Mouse (Mus musculus) lung, embryonic 15.5 days (tissue): ENCODE results near the gene Nudt14. TPM values are rescaled to one million over a fixed set of nuclear protein-coding genes. Genes with fewer than 3 reads are reported as not detected.
A peak's percentile ranks its signal among the peaks of the same experiment; 100 is the strongest.

Source experiments
- ATAC-seq: fragments of 200-750 bp; cut with Nextera tagmentation; 2 replicates; pipeline ENCODE4 v1.8.0; 2017; ENCODE audit warnings: moderate number of reproducible peaks, borderline replicate concordance; ENCODE audit not compliant: low FRiP score, low TSS enrichment; ENCODE audit errors: extremely low read depth
- H3K27ac ChIP-seq: fragments of 300-500 bp; sonication (generic); 2 replicates; pipeline ENCODE4 v1.5.1; 2015; ENCODE audit warnings: moderate library complexity, mild to moderate bottlenecking, inconsistent platforms
- H3K27me3 ChIP-seq: fragments of 300-500 bp; sonication (generic); 2 replicates; pipeline ENCODE4 v1.6.1; 2015; ENCODE audit warnings: inconsistent platforms
- H3K36me3 ChIP-seq: fragments of 300-500 bp; sonication (generic); 2 replicates; pipeline ENCODE4 v1.6.1; 2015; ENCODE audit warnings: inconsistent platforms
- H3K4me1 ChIP-seq: fragments of 300-500 bp; sonication (generic); 2 replicates; pipeline ENCODE4 v1.6.1; 2015; ENCODE audit warnings: inconsistent platforms
- H3K4me2 ChIP-seq: fragments of 300-500 bp; sonication (generic); 2 replicates; pipeline ENCODE4 v1.6.1; 2015; ENCODE audit warnings: inconsistent platforms, mild to moderate bottlenecking, moderate library complexity
- H3K4me3 ChIP-seq: fragments of 300-500 bp; sonication (generic); 2 replicates; pipeline ENCODE4 v1.5.1; 2015; ENCODE audit warnings: mild to moderate bottlenecking, inconsistent platforms
- H3K9ac ChIP-seq: fragments of 300-500 bp; sonication (generic); 2 replicates; pipeline ENCODE4 v1.6.1; 2015; ENCODE audit warnings: inconsistent platforms
- H3K9me3 ChIP-seq: fragments of 300-500 bp; sonication (generic); 2 replicates; pipeline ENCODE4 v1.6.1; 2016; ENCODE audit warnings: inconsistent platforms
- WGBS: fragments of 180-500 bp; shearing (Covaris S2); methylation state at CpG from one replicate; pipeline ENCODE4 v1.1.7; 2015; 5-methylcytosine and 5-hydroxymethylcytosine counted together
- polyA plus RNA-seq: library from polyadenylated mRNA; unstranded; fragments of >200 nt; fragmentation: Nextera tagmentation; extraction: Ambion mirVana; gene quantifications from 2 replicates; pipeline ENCODE4 v1.2.1, GENCODE M21; 2015

The Nudt14 gene
- polyA plus RNA-seq, result 103 and 120 TPM in 2 replicates

DNA sequence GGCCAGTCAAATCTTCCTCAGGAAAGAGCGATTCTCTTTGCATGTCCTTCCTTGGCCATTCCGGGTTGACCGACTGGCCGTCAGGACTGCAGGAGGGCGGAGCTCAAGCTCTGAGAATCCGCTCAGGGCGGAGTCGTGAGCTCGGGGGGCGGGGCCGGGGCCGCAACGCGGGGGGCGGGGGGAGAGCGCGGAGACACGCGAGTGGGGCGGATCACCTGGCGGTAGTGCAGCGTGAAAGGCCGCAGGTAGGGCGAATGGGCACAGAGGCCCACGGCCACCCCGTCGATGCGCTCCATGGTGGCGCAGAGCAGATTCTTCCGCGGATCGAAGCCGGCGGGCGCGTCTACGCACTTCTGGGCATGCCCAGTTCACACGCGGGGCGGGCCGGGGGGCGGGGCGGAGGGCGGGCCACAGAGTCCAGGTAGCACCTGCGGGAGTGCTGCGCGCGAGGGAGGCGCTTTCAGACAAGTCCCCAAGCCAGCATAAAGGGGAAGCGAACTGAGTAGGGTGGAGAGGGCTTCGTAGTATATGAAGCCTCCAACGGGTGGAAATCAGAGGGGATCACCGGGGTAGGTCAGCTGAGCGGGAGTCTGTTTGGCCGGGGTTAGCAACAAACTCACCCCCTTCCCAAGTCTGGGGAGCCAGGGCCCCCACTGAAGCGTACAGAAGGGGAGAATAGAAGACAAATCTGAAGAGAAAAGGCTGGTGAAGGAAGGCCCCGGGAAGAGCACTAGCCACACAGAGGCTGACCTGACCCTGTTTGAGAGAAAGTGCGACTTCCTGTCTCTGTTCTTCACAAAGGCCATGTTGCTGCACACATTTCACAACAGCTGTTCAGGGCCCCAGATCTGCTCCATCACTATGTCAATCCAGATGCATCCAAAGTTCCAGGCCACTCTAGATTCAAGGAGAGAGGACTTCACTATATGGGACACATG lies at the start of gene Nudt14:
Nudt14 (minus strand) TSS at position 349 of the 938 bp plus-strand sequence.
- H3K27ac ChIP-seq, result peak within 1 kb of the TSS; percentile 93
- no peaks in the 10 kb centered on the region for H3K27me3 ChIP-seq
- H3K4me1 ChIP-seq, result peaks cover 31% of the 10 kb centered on the region
- ATAC-seq, result peak; percentile 81
- H3K9me3 ChIP-seq, result no peaks in the 10 kb centered on the region
- no peaks in the 10 kb centered on the region for H3K36me3 ChIP-seq
- peak within 1 kb of the TSS; percentile 86 for H3K9ac ChIP-seq
- 1% methylated on average over 58 of the region's 58 CpGs for WGBS
- H3K4me2 ChIP-seq, result peak within 1 kb of the TSS; percentile 86
- peak within 1 kb of the TSS; percentile 89 for H3K4me3 ChIP-seq

DNA sequence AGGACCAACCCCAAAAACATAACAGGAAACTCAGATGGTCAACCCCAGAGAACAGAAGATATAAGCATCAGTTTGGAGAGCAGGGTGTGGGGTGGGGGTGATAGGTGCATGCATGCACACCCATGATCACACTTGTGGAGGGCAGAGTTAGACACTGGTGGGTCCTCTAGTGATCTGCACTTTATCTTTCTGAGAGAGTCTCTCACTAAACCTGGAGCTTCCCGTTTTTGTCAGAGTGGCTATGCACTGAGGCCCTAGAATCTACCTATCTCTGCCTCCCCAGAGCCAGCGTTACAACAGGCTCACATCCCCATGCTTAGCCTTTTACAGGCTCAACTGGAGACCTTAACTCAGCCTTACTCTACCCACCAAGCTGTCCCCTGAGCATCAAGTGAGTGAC lies 49.5 kb upstream of the Nudt14 start:
- Histone ChIP-seq H3K27me3 (no peaks in the 10 kb centered on the region), H3K36me3 (peaks cover 37% of the 10 kb centered on the region), H3K9ac (no peak overlapping the region), H3K9me3 (no peaks in the 10 kb centered on the region), H3K27ac (no peak overlapping the region), H3K4me1 (no peaks in the 10 kb centered on the region), H3K4me3 (no peak overlapping the region), H3K4me2 (no peak overlapping the region)
- no peak for ATAC-seq
- WGBS, result 82% methylated on average over 2 of the region's 2 CpGs

DNA sequence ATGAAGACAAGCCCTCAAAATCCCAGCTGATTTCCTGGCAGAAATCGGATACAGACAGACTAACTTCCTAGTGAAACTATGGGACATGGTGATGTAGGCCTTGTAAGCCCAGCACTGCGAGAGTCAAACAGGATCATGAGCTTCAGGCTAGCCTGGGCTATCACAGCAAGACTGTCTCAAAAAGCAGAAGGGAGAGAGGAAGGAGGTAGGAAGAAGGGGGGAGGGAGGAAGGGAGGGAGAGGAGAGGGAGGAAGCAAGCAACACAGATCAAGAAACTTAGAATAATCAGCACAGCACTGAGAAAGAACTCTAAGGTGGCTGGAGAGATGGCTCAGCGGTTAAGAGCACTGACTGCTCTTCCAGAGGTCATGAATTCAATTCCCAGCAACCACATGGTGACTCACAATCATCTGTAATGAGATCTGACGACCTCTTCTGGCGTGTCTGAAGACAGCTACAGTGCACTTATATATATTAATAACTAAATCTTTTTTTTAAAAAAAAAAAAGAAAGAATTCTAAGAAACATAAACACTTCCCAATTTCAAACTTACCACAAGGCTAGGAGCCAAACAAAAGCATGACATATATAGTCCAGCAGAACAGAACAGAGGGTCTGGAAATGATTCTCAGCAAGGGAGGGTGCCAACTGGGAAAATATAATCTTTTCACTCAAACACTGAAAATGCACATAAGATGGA lies 48.9 kb upstream of the Nudt14 start:
- Histone ChIP-seq H3K4me2 (no peak overlapping the region), H3K9ac (no peak overlapping the region), H3K36me3 (peaks cover 42% of the 10 kb centered on the region), H3K27ac (no peak overlapping the region), H3K27me3 (no peaks in the 10 kb centered on the region), H3K9me3 (no peaks in the 10 kb centered on the region), H3K4me1 (no peaks in the 10 kb centered on the region), H3K4me3 (no peak overlapping the region)
- no peak for ATAC-seq
- WGBS, result 79% methylated on average over 5 of the region's 5 CpGs

DNA sequence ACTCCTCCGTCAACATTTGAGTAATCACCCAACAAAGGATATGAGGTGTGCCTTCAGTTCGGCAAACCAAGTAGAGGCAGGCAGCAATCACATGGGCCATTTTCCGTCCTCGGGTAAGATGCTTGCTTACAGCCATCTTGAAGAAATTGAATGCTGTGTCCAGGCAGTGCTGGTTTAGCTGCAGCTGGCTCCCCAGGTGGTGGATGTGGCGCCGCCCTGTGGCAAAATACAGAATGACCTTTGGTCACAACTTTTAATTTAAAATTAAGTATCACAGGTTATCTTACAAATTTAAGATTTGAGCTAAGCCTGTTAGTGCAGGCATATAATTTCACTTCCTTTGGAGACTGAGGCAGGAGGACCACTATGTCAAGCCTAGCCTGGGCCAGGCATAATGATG lies 46.0 kb upstream of the Nudt14 start:
- Histone ChIP-seq H3K4me2 (no peak overlapping the region), H3K4me1 (no peaks in the 10 kb centered on the region), H3K9me3 (no peaks in the 10 kb centered on the region), H3K4me3 (no peak overlapping the region), H3K36me3 (peaks cover 53% of the 10 kb centered on the region), H3K27ac (no peak overlapping the region), H3K27me3 (no peaks in the 10 kb centered on the region), H3K9ac (no peak overlapping the region)
- no peak for ATAC-seq
- 61% methylated on average over 6 of the region's 6 CpGs for WGBS

DNA sequence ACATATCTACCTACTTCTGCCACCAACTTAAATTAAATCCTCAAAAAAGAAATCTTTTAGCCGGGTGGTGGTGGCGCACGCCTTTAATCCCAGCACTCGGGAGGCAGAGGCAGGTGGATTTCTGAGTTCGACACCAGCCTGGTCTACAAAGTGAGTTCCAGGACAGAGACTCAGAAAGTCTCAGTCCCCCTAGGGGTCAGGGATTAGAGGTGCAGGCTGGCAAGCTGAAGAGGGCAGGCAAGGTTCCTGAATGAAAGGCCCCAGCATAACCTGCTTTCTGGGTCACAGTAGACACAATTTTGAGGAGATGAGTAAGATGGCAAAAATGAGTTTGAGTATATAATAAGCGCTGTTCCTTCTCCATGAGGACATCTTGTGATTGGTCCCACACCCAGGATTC lies 43.4 kb upstream of the Nudt14 start:
- H3K27ac ChIP-seq, result no peak overlapping the region
- WGBS, result 87% methylated on average over 6 of the region's 6 CpGs
- H3K9me3 ChIP-seq, result no peaks in the 10 kb centered on the region
- H3K36me3 ChIP-seq, result peaks cover 64% of the 10 kb centered on the region
- no peak for ATAC-seq
- H3K4me1 ChIP-seq, result no peaks in the 10 kb centered on the region
- no peak overlapping the region for H3K4me3 ChIP-seq
- H3K27me3 ChIP-seq, result no peaks in the 10 kb centered on the region
- H3K4me2 ChIP-seq, result no peak overlapping the region
- no peak overlapping the region for H3K9ac ChIP-seq

DNA sequence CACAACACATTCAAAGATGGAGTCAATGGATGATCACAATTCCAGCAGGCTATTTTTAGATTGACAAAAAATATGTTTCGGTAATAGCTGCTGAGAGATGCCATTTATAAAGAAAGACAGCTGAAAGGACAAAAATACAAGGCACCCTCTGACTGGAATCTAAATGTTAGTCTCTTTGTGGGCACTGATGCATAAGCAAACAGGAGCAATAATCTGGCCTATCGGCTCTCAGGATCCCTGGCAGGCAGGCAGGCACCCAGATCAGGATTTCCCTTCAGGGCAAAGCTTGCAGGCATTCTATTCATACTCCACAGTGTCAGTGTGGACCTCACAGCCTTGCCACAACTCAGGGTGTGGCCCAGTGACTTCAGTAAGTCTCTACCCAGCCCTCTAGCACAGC lies 40.1 kb upstream of the Nudt14 start:
- Histone ChIP-seq H3K36me3 (peaks cover 75% of the 10 kb centered on the region), H3K9ac (no peak overlapping the region), H3K27me3 (no peaks in the 10 kb centered on the region), H3K4me3 (no peak overlapping the region), H3K9me3 (no peaks in the 10 kb centered on the region), H3K4me2 (no peak overlapping the region), H3K27ac (no peak overlapping the region), H3K4me1 (peaks cover 6% of the 10 kb centered on the region)
- ATAC-seq, result no peak
- WGBS, result 85% methylated on average over 2 of the region's 2 CpGs

DNA sequence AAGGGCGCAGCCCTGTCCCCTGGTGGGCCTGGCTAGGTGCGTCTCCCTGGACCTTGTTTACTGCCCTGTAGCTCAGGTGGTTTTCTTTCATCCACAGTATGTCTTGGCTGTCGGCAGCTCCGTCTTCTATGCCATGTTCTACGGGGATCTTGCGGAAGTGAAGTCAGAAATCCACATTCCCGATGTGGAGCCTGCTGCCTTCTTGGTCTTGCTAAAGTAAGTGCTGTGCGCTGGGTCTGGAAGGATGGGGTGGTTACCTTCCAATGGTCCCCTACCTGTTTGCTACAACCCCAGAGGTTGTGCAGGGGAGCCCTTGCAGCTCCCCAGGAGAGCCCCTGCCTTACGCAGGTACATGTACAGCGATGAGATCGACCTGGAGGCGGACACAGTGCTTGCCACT lies 35.2 kb upstream of the Nudt14 start:
- no peaks in the 10 kb centered on the region for H3K27me3 ChIP-seq
- no peaks in the 10 kb centered on the region for H3K9me3 ChIP-seq
- WGBS, result 37% methylated on average over 12 of the region's 12 CpGs

DNA sequence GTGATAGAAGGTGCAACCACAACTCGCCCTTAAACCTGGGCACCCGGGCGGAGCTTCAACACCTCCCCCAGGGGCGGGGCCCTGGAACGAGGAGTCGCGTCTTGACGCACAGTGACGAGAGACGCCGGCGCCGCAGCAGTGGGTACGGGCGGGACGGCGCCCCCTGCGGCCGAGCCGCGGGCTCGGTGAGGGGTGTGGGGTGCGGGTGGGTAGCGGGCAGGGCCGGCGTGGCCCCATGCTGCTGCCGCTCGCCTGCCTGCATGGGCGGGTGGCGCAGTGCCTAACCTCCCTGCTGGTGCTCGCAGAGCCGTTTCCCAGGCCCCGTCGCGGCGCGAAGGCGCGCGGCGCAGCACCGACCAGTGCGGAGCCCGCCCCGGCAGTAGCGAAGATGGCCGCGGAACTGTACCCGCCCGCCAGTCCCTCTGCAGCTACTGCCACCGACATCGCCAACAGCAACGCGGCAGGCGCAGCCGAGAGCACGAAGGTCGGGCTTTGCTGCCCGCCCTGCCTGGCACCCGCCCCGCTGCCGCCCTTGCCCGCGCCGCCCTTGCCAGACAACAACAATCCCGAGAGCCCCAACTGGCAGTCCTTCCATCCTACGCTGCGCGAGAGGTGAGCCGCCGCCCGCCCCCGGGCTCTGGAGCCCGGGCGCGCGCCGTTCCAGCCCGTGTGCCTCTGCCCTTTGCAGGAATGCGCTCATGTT lies 34.6 kb upstream of the Nudt14 start, which contains the start of gene Btbd6:
Btbd6 (plus strand) TSS at position 112 of the 703 bp plus-strand sequence.
- Histone ChIP-seq H3K9me3 (no peaks in the 10 kb centered on the region), H3K9ac (peak within 1 kb of the TSS; percentile 88), H3K4me2 (peak within 1 kb of the TSS; percentile 85), H3K36me3 (peaks cover 58% of the 10 kb centered on the region), H3K4me1 (peaks cover 15% of the 10 kb centered on the region), H3K4me3 (peak within 1 kb of the TSS; percentile 71), H3K27ac (peak within 1 kb of the TSS; percentile 93), H3K27me3 (no peaks in the 10 kb centered on the region)
- under 1% methylated on average over 77 of the region's 80 CpGs for WGBS
- peak; percentile 95 for ATAC-seq

More for the DNA sequence above, 35.2 kb upstream of the Nudt14 start:
- Histone ChIP-seq H3K9ac (peak overlapping the region; percentile 88), H3K4me3 (peak overlapping the region; percentile 71), H3K4me2 (peak overlapping the region; percentile 85), H3K4me1 (peaks cover 15% of the 10 kb centered on the region), H3K27ac (peak overlapping the region; percentile 93), H3K36me3 (peaks cover 58% of the 10 kb centered on the region)
- no peak for ATAC-seq

DNA sequence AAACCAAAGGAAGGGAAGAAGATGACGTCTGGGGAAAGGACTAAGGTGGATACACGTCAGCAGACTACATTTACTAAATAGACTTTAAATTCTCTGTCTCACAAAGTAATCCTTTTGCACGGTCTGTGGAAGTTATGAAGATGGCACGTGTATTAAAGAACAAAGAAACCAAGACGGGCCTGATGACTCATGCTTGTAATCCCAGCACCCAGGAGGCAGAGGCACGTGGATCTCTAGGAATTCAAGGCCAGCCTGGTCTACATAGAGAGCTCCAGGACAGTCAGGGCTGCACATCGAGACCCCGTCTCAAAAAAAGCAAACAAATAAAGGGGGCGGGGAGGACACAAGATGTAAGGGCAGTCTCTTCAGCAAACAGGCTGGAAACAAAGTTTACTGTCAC lies 32.8 kb upstream of the Nudt14 start:
- Histone ChIP-seq H3K4me3 (no peak overlapping the region), H3K9ac (no peak overlapping the region), H3K4me2 (no peak overlapping the region), H3K27ac (no peak overlapping the region), H3K36me3 (peaks cover 58% of the 10 kb centered on the region), H3K9me3 (no peaks in the 10 kb centered on the region), H3K4me1 (peaks cover 15% of the 10 kb centered on the region), H3K27me3 (no peaks in the 10 kb centered on the region)
- no peak for ATAC-seq
- WGBS, result 84% methylated on average over 9 of the region's 9 CpGs

DNA sequence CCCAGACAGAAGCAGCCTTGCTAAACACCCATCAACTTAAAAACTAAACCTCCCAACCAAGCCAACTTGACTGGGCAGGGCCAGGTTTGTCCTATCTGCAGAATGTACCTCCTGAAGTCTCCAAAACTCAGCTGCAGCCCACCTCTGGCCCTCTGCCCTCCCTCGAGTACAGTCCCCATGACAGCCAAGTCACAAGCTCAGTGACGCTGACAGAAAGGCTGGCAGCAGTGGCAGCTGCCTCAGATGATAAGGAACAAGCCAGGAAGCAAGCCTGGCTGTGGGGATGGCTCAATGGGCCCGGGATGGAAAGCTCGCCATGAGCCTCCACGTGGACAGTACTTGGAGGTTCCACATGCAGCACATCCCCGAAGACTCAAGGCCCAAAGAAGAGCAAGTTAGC lies 27.7 kb upstream of the Nudt14 start:
- ATAC-seq, result no peak

DNA sequence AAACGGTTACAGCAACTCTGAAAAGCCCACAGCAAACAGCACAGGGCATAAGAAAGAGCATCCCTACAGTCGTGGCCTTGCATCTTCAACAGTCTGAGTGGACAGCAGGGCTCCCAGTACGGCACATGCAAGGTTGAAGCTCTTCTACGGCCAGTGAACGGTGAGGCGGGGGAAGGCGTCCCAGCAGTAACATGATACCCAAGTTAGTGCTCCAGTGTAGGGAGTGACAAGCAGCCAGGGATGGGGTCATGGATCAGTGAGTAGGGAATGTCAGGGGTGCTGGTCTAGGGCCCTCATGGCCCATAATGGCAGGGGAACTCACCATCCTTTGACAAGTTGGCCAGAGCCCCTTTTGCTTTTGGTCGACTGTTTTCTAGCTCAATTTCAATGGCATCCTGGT lies 27.0 kb upstream of the Nudt14 start:
- Histone ChIP-seq H3K27me3 (no peaks in the 10 kb centered on the region), H3K9me3 (no peaks in the 10 kb centered on the region), H3K4me3 (no peak overlapping the region), H3K27ac (no peak overlapping the region), H3K9ac (no peak overlapping the region), H3K4me1 (no peaks in the 10 kb centered on the region), H3K4me2 (no peak overlapping the region), H3K36me3 (peaks cover 97% of the 10 kb centered on the region)
- no peak for ATAC-seq
- whole genome bisulfite sequencing, result 54% methylated on average over 8 of the region's 8 CpGs

More for the DNA sequence above, 27.7 kb upstream of the Nudt14 start:
- Histone ChIP-seq H3K9ac (no peak overlapping the region), H3K4me3 (no peak overlapping the region), H3K36me3 (peaks cover 90% of the 10 kb centered on the region), H3K27me3 (no peaks in the 10 kb centered on the region), H3K9me3 (no peaks in the 10 kb centered on the region), H3K4me1 (no peaks in the 10 kb centered on the region), H3K4me2 (no peak overlapping the region), H3K27ac (no peak overlapping the region)
- 93% methylated on average over 6 of the region's 6 CpGs for WGBS
